Mouse (Mus musculus) gastrocnemius, adult 2 months (tissue): Measurements from ENCODE around the gene Usb1. TPM values are rescaled to one million over a fixed set of nuclear protein-coding genes. Genes with fewer than 3 reads are reported as not detected.
A peak's percentile ranks its signal among the peaks of the same experiment; 100 is the strongest.

ENCODE experiments used
- DNase-seq: peaks from one replicate; pipeline ENCODE4 v3.0.0; 2022
- H3K27ac ChIP-seq: fragments of 200-600 bp; 2 replicates; pipeline ENCODE4 v1.8.1; 2022; ENCODE audit warnings: mild to moderate bottlenecking
- H3K4me3 ChIP-seq: fragments of 200-600 bp; 2 replicates; pipeline ENCODE4 v1.8.1; 2022; ENCODE audit warnings: mild to moderate bottlenecking, moderate library complexity
- CTCF ChIP-seq: fragments of 200-600 bp; IDR thresholded peaks from 2 replicates; pipeline ENCODE4 v1.8.1; 2022; ENCODE audit warnings: antibody characterized with exemption, mild to moderate bottlenecking, moderate library complexity
- intact Hi-C: fragments of 180-260 bp; cut with DNase I; formaldehyde crosslinking; loops from one replicate; pipeline ENCODE4 v1.15.1; 2025
- total RNA-seq, 2 experiments: library from RNA; stranded (reverse); gene quantifications; 2 replicates each; pipeline ENCODE4 v1.2.3; 2021

The Usb1 gene
- total RNA-seq, 2 experiments from 2014 or later, result 5.8 to 7.1 TPM

DNA sequence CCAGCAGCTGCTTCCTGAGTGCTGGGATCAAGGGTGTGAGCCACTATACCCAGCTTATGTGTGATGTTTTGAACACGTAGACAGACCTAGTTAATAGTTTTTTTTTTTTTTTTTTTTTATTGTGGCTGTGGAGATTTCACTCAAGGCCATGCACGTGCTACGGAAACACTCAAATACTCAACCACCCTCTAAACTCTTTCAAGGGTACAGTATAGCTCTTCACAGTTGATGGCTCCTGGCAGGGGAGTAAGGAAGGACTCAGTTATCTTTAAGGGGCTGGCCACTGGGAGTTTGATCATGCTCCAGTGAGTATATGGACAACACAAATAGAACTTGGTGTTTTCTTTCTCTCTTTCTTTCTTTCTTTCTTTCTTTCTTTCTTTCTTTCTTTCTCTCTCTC lies 52.4 kb downstream of the Usb1 start:
- Histone ChIP-seq H3K27ac (no peak overlapping the region), H3K4me3 (no peak overlapping the region)
- TF ChIP-seq CTCF, result no peak
- intact Hi-C loops, result no loop called here
- no peak for DNase-seq

- no peak for TF ChIP-seq CTCF
- intact Hi-C loops, result no loop called here
- DNase-seq, result no peak
- no peak overlapping the region for H3K4me3 ChIP-seq
- H3K27ac ChIP-seq, result no peak overlapping the region
Measured at GRCm38 (mm10) chr8:95386037-95386436, 54.0 kb downstream of the Usb1 start.

DNA sequence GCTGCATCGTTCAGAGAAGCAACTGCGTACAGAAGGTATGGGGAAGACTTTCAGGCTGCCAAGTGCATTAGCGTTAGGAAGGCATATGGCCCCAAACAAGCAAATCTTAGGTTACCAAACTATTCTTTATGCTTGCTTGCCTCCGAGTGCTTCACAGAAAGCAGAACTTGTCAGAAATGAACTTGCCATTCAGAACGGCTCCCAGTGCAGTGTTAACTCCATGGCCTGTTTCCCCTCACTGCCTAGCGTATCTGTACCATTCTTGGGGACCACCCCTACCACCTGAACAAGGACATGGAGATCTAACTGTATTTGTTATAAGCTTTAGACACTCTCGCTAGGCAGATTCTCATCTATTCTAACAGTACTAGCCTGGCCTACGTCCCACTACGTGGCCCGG lies 55.1 kb downstream of the Usb1 start:
- TF ChIP-seq CTCF, result no peak
- intact Hi-C loops, result no loop called here

DNA sequence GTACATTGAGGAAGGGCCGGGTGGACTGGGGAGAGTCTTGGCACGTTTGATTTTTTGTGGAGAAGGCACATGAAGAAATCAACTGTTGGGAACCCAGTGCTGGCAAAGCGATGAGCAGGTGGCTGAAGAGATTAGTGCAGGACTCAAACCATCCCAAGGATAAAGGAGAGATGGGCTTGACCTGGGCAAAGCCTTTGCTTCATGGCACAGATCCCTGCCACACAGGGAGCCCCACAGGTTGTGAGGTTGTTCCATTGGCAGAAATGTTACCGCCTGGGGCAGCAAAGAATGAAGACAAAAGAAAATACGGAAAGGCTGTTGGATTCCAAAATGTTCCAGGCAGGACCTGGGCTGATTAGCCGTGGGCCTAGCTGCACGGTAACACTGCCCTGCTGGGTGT lies 55.9 kb downstream of the Usb1 start:
- H3K27ac ChIP-seq, result no peak overlapping the region
- intact Hi-C loops, result no loop called here
- H3K4me3 ChIP-seq, result no peak overlapping the region
- no peak for TF ChIP-seq CTCF
- DNase-seq, result no peak

More for the DNA sequence above, 55.1 kb downstream of the Usb1 start:
- no peak overlapping the region for H3K4me3 ChIP-seq
- no peak overlapping the region for H3K27ac ChIP-seq
- no peak for DNase-seq

DNA sequence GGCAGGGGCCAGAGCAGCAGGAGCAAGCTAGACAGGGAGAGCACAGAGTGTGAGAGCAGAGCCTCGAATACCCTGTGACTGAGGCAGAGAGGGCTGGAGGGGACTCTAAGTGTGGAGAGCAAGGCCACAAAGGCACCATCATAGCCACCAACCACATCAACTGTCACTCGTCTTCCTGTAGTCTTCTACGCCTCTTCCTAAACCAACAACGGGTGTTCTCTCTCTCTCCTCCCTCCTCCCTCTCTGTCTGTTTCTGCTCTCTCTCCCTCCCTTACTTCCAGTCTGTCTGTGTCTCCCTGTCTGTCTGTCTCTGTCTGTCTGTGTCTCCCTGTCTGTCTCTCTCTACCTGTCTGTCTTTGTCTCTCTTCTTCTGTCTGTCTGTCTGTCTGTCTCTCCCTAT lies 58.2 kb downstream of the Usb1 start:
- no peak for DNase-seq
- intact Hi-C loops, result no loop called here
- H3K4me3 ChIP-seq, result no peak overlapping the region
- H3K27ac ChIP-seq, result no peak overlapping the region
- no peak for TF ChIP-seq CTCF

DNA sequence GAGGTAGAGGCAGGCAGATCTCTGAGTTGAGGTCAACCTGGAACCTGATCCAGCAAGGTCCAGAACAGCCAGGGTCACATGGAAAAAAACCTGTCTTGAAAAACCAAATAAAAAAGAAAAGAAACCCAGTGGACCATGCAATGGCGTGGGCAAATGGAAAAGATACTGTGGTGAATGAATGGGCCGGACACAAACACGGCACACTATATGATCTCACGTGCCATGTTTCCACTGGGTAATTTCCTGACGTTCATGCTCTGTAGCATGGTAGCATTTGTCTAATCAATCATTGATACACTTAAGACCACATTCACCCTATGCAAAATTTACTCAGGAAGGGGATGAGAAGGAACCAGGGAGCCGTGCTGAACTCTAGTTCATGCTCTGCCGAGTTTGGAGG lies 59.0 kb downstream of the Usb1 start:
- DNase-seq, result no peak
- H3K4me3 ChIP-seq, result no peak overlapping the region
- TF ChIP-seq CTCF, result no peak
- intact Hi-C loops, result no loop called here
- H3K27ac ChIP-seq, result no peak overlapping the region

DNA sequence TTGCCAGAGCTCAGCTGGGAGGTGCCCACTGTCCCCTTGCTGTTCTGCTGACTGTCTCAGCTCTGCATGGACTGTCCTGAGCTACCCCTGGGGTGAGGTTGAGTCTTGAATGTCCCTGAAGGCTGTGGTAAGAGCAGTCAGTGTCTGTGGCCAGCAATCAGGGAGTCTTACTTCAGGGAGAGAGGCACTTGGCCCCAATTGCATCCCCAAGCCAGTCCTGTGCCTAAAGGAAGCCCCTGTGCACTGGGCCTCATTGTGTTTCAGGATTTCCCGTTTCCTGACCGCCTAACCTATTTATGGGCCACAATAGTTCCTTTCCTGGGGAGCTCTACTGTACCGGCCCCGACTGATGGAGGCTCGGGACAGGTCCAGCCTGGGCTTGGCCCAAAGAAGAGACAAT lies 60.5 kb downstream of the Usb1 start:
- DNase-seq, result no peak
- intact Hi-C loops, result no loop called here

DNA sequence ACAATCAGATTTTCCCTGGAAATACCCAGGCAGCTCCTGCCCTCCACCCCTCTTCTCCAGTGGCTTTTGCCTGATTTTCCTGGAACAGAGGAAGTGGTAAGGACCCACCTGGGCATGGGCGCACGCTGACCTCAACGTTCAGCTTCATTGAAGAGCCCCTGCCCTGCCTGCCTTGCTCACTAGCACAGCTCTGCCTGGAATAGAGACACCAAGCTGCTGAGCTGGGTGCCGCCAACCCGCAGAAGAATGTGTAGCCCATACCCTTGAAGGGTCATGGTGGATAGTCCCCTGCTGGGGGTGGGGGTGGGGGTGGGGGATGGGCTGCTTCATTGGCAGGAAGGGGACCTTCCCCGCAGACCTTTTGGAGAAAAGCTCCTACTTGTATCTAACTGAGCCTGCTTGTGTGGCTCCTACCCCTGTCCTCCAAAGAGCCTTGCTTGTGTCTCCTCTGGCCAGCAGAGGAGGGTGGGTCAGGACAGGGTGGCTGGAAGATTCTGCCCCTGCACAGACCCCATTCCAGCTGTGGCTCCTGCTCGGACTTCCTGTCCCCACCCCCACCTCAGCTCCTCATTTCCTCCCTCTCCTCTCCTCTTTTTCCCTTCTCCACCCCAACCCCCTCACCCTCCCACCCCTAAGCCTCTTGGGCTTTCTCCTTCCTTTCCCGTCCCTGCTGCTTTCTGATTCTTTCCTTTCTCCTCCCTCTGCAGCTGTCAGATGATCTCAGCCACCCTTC lies 63.3 kb downstream of the Usb1 start:
- no peak for TF ChIP-seq CTCF
- intact Hi-C loops, result no loop called here
- Histone ChIP-seq H3K4me3 (no peak overlapping the region), H3K27ac (peak overlapping the region; percentile 53)
- no peak for DNase-seq

More for the DNA sequence above, 60.5 kb downstream of the Usb1 start:
- TF ChIP-seq CTCF, result no peak
- Histone ChIP-seq H3K4me3 (0 out of 2 replicates have a peak overlapping the region, but pooled peaks have one; percentile 17), H3K27ac (peak overlapping the region; percentile 78)

- Histone ChIP-seq H3K27ac (peak overlapping the region; percentile 61), H3K4me3 (no peak overlapping the region)
- TF ChIP-seq CTCF, result no peak
- peak; percentile 43 for DNase-seq
- intact Hi-C loops, result no loop called here
Measured at GRCm38 (mm10) chr8:95396752-95397151, 64.7 kb downstream of the Usb1 start.

Other genes starting within 250 kb of the Usb1 start
- gene Kifc3, start 129.5 kb upstream of the Usb1 start, total RNA-seq, result 10 to 100 TPM in 1 of 2 experiments, 1 to 10 TPM in 1; 5.2 to 11.4 TPM
- under 1 TPM; 0.08 to 0.66 TPM for gene Cngb1, start 25.7 kb upstream of the Usb1 start, total RNA-seq
- not detected for gene Tepp, start 21.7 kb upstream of the Usb1 start, total RNA-seq
- 1 to 10 TPM; 3.3 to 4.4 TPM for gene Zfp319, start 334 bp upstream of the Usb1 start, total RNA-seq
- gene Mmp15, start 20.0 kb downstream of the Usb1 start, total RNA-seq, result 10 to 100 TPM; 13.8 to 17.0 TPM
- gene Cfap20, start 102.6 kb downstream of the Usb1 start, total RNA-seq, result 1 to 10 TPM; 6.5 TPM
- 10 to 100 TPM; 23.1 to 23.7 TPM for gene Csnk2a2, start 157.8 kb downstream of the Usb1 start, total RNA-seq
- gene Ccdc113, start 201.8 kb downstream of the Usb1 start, total RNA-seq, result not detected
- gene Prss54, start 244.1 kb downstream of the Usb1 start, total RNA-seq, result not detected